Mouse (Mus musculus): ENCODE measurements at regions not wholly inside any gene's neighbourhood (a gene's known extent, or its start where the extent isn't known, plus 50 kb on each side); places are given as distances from the start of the nearest gene placed in this dataset.

GRCm38 (mm10) chr13:83067496-83067895 lies 436.3 kb upstream of the Mef2c start:
- TF ChIP-seq CTCF (IDR thresholded peaks at IDR 0.05; ENCODE audit: borderline replicate concordance, control insufficient read depth, extremely low read depth, insufficient read depth, low read length, poor library complexity) (no peak), POLR2A (IDR thresholded peaks at IDR 0.05; ENCODE audit: control insufficient read depth, extremely low read depth, insufficient read depth, low read length, poor library complexity) (no peak)

Data from thymus, adult 2 months (tissue).